Mouse (Mus musculus) cerebellum, adult 2 months (tissue): Measurements from ENCODE around the gene Usb1. TPM values are rescaled to one million over a fixed set of nuclear protein-coding genes. Genes with fewer than 3 reads are reported as not detected.

Source experiments
- DNase-seq, 2 experiments: peaks; one replicate each; pipeline ENCODE4 v3.0.0; 2021
- H3K27ac ChIP-seq: fragments of 200-500 bp; 2 replicates; pipeline ENCODE4 v1.5.1; 2012; ENCODE audit warnings: low read length, control low read depth, inconsistent platforms; ENCODE audit not compliant: insufficient read depth
- H3K27me3 ChIP-seq: fragments of 200-500 bp; 2 replicates; pipeline ENCODE4 v1.6.1; 2012; ENCODE audit warnings: inconsistent platforms, mild to moderate bottlenecking, low read length, moderate library complexity; ENCODE audit not compliant: control insufficient read depth, insufficient read depth
- H3K4me1 ChIP-seq: fragments of 200-500 bp; 2 replicates; pipeline ENCODE4 v1.6.1; 2011; ENCODE audit warnings: low read length; ENCODE audit not compliant: control insufficient read depth, insufficient read depth
- H3K4me3 ChIP-seq: fragments of 200-500 bp; replicated peaks from 2 replicates; pipeline ENCODE3; 2011; ENCODE audit warnings: mild to moderate bottlenecking, low read depth, low read length, control low read depth; ENCODE audit not compliant: insufficient read depth
- CTCF ChIP-seq: fragments of 200-500 bp; IDR thresholded peaks from 2 replicates; pipeline ENCODE4 v1.5.1; 2011; ENCODE audit warnings: low read depth, mild to moderate bottlenecking, control low read depth, low read length, moderate library complexity, borderline replicate concordance; ENCODE audit not compliant: insufficient read depth
- POLR2A ChIP-seq: fragments of 200-500 bp; IDR thresholded peaks from 2 replicates; pipeline ENCODE4 v1.6.1; 2011; ENCODE audit warnings: low read length, control low read depth, borderline replicate concordance; ENCODE audit not compliant: insufficient read depth
- WGBS: fragments of 180-500 bp; shearing (Covaris S2); methylation state at CpG from one replicate; pipeline ENCODE4 v1.1.7; 2018; 5-methylcytosine and 5-hydroxymethylcytosine counted together
- polyA plus RNA-seq: library from polyadenylated mRNA; depleted of rRNA; stranded (reverse); fragments of >200 nt; gene quantifications from 2 replicates; pipeline ENCODE4 v1.2.3, GENCODE M21; 2012; rRNA removed

The Usb1 gene
- polyA plus RNA-seq, 1 experiment: 12.4 TPM

DNA sequence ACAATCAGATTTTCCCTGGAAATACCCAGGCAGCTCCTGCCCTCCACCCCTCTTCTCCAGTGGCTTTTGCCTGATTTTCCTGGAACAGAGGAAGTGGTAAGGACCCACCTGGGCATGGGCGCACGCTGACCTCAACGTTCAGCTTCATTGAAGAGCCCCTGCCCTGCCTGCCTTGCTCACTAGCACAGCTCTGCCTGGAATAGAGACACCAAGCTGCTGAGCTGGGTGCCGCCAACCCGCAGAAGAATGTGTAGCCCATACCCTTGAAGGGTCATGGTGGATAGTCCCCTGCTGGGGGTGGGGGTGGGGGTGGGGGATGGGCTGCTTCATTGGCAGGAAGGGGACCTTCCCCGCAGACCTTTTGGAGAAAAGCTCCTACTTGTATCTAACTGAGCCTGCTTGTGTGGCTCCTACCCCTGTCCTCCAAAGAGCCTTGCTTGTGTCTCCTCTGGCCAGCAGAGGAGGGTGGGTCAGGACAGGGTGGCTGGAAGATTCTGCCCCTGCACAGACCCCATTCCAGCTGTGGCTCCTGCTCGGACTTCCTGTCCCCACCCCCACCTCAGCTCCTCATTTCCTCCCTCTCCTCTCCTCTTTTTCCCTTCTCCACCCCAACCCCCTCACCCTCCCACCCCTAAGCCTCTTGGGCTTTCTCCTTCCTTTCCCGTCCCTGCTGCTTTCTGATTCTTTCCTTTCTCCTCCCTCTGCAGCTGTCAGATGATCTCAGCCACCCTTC is 63.3 kb downstream of the Usb1 start:
- no peak overlapping the region for H3K4me3 ChIP-seq
- TF ChIP-seq CTCF (no peak), POLR2A (no peak)
- WGBS: 48% methylated on average over 8 of the region's 8 CpGs
- no peak for DNase-seq
- H3K27me3 ChIP-seq: no peaks in the 10 kb centered on the region
- H3K27ac ChIP-seq: no peak overlapping the region
- H3K4me1 ChIP-seq: no peaks in the 10 kb centered on the region

DNA sequence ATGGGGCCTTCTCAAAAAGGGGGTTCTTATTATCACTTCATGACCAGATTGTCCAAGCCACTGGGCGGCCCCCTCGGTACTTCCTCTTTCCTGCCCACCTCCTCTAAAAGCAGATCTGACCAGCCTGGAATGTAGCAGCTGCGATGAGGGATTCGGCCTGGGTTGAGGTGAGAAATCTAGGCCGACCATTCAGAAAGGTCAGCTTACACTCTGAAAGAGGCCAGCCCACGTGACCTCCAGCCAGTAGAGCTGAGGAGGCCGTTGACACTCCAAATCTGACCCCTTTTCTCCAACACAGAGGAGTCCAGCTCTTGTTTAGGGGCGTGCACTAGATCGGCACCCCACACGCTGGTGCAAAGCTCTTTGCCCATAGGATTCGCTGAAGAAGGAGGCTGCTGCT is 64.7 kb downstream of the Usb1 start:
- 80% methylated on average over 11 of the region's 11 CpGs for WGBS
- Histone ChIP-seq H3K27ac (no peak overlapping the region), H3K4me1 (no peaks in the 10 kb centered on the region), H3K27me3 (no peaks in the 10 kb centered on the region), H3K4me3 (no peak overlapping the region)
- DNase-seq: no peak
- TF ChIP-seq CTCF (no peak), POLR2A (no peak)

Other genes starting within 250 kb of the Usb1 start
- gene Kifc3, start 129.5 kb upstream of the Usb1 start, polyA plus RNA-seq: 49.9 and 56.8 TPM in 2 replicates
- gene Cngb1, start 25.7 kb upstream of the Usb1 start, polyA plus RNA-seq: 0.41 and 0.54 TPM in 2 replicates
- 0.18 and 0.89 TPM in 2 replicates for gene Tepp, start 21.7 kb upstream of the Usb1 start, polyA plus RNA-seq
- gene Zfp319, start 334 bp upstream of the Usb1 start, polyA plus RNA-seq: 11.0 and 11.6 TPM in 2 replicates
- 10.6 and 12.1 TPM in 2 replicates for gene Mmp15, start 20.0 kb downstream of the Usb1 start, polyA plus RNA-seq
- gene Cfap20, start 102.6 kb downstream of the Usb1 start, polyA plus RNA-seq: 76.0 and 76.1 TPM in 2 replicates
- 37.6 and 38.2 TPM in 2 replicates for gene Csnk2a2, start 157.8 kb downstream of the Usb1 start, polyA plus RNA-seq
- 1.1 and 1.2 TPM in 2 replicates for gene Ccdc113, start 201.8 kb downstream of the Usb1 start, polyA plus RNA-seq
- not detected in 2 replicates for gene Prss54, start 244.1 kb downstream of the Usb1 start, polyA plus RNA-seq